Mouse (Mus musculus) brain, adult 2 months (tissue): Measurements from ENCODE around the gene Znhit2.

Experiments used
- DNase-seq: peaks from one replicate; pipeline ENCODE4 v3.0.0; 2011; ENCODE audit warnings: low read depth, low spot score

The Znhit2 gene

DNA sequence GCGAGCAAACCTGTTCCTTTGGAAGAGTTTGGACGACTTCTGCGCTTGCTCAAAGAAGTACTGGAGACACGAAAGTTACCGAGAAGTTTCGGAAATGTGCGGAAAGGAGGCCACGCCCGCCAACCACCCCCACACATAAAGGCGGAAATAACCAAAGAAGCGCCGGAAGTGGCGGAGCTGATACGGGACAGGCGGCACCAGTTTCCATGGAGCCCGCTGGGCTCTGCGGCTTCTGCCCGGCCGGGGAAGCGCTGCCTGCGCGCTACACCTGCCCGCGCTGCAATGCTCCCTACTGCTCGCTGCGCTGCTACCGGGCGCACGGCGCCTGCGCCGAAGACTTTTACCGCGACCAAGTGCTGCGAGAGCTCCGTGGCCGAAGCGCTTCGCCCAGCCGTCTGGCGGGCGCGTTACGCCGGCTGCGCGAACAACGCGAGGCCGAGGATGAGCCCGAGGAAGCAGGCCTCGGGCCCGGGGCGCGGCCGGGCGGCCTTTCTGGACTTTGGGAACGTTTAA, at the start of gene Znhit2:
Gene Znhit2 (plus strand): TSS at position 172 of the 513 bp plus-strand sequence.
- DNase-seq, result peak; percentile 98

DNA sequence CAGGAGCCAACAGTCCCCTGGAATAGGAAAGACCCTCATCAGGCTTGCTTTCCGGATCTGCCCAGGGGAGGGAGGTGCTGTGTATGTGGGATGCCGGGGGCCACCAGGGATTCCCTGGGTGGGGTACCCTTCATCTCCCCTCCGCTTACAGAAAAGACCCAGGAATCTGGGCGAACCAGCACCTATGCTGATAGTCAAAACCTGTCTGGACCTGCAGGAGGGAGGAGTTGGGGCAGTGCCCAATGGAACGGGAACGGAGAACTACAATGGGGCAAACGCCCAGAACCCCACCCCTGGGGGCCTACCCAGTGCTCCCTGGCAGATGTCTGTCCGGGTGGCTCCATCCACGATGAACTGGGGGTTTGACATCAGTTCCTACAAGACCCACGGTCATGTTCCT, 47.3 kb upstream of the Znhit2 start:
- no peak for DNase-seq

DNA sequence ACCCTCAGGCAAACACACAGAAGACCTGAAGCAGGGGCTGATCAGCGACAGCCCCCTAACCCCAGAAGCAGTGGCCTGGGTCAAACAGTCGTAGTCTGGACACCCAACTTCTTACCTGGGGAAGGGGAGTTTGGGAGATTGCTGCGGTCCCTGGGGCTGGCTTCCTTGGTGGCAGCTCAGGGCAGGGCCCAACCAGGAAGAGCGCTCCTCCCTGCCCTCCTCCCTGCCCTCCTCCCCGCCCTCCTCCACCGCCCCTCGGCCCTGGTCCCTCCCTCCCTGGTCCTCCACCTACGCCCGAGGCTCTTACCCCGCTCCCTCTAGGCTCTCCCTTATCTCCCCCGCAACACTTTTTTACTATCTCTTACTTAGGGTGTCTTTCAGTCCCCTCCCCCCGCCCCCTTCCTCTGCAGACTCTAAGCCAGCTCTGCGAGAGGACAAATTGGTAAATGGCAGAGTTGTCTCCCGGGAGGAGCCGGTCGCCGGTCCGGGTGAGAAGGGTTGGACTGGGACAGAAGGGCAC, 45.9 kb upstream of the Znhit2 start:
- peak; percentile 83 for DNase-seq

DNA sequence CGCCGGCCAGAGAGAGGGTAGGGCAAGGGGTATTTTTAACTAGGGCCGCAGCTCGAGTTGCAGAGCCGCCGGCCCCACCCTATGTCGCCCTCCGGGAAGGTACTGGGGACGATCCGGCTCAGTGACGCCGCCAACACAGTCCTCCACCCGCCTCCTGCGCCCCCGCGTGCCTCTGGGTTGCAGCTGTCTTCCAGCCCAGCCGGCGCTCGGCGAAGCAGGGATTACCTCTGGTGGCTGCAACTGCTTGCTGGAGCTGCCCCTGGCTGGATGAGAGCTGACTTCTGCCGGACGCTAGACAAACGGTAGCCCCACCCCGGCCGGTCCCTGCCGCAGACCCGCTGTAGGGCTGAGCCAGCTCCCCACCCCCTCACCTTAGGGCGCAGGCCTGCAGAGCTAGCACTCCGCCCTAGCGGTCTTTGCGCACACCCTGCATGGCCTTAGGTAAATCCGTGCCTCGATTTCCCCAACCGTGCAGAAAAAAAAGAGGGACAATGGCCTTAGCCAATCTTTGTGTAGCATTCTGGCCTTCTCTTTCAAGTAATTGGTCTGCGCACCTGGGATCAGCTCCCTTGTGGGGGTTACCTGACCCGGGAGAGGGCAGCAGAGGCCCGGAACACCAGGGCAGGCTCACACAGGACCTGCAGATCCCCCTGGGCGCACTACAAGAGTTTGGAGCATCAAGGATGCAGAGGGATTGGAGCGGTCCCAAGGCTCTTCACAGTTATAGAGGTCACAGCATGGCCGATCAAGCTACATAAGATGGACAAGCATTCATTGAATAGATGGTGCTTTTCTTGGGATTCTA, 45.3 kb upstream of the Znhit2 start, which contains the start of gene Capn1:
Gene Capn1 (minus strand): TSS at position 387 of the 805 bp plus-strand sequence.
- peak; percentile 76 for DNase-seq

DNA sequence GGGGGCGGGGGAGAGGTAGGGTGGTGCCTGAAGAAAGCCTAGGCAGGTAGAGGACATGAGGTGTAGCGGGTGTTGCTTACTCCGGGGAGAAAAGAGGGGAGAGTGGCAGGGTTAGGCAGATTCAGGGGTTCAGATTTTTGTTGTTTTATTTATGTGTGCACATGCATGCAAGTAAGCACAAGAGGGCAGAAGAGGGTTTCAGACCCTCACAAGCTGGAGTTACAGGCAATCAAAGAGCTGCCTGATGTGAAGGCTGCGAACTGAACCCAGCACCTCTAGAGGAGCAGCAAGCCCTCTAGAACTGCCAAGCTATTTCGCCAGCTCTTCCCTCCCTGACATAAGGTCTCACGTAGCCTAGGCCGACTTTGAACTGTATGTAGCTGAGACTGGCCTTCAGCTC, 44.5 kb upstream of the Znhit2 start:
- peak; percentile 59 for DNase-seq

DNA sequence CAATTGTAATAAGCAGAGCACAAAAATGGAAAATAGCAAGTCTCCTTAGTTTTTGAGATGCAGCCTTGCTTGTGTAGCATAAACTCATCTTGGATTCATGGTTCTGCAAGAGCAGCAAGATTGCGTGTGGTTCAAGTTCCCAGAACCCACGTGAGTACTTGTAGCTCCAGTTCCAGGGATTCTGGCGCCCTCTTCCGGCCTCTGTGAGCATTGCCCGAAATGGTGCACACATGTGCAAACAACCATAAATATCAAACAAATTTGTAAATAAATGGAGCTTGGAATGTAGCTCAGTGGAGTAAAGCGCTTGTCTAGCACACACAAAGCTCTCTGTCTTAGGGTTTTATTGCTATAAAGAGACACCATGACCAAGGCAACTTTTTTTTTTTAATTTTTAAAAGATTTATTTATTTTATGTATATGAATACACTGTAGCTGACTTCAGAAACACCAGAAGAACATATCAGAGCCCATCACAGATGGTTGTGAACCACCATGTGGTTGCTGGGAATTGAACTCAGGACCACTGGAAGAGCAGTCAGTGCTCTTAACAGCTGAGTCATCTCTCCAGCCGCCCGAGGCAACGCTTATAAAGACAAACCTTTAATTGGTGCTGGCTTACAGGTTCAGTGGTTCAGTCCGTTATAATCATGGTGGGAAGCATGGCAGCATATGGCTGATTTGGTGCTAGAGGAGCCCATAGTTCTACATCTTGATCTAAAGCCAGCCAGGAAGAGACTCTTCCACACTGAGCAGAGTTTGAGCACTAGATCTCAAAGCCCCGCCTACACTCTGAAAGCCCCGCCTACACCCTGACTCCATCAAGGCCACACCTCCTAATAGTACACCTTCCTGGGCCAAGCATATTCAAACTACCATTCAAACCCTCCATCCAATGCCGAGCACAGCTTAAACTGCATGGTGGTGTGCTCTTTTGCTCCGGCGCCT, 42.6 kb upstream of the Znhit2 start:
- peak; percentile 95 for DNase-seq

DNA sequence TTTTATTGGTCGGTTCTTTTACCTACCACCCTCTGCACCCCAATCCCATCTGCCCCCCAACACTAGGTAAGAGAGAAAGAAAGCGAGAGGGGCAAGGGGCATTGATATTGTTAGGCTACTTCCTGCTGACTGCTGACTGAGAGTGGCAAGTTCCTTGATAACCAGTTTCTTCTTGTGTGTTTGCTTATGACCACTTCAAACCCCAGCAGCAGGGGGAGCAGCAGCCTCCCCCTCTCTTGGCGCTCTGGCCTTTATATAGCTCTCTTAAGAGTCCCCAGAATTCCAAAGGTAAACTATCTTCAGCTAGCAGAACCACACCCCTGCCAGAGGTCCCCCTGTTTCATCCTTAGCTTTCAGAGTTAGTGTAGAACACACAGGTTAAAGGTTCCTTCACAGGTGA, 40.7 kb upstream of the Znhit2 start:
- DNase-seq, result no peak

DNA sequence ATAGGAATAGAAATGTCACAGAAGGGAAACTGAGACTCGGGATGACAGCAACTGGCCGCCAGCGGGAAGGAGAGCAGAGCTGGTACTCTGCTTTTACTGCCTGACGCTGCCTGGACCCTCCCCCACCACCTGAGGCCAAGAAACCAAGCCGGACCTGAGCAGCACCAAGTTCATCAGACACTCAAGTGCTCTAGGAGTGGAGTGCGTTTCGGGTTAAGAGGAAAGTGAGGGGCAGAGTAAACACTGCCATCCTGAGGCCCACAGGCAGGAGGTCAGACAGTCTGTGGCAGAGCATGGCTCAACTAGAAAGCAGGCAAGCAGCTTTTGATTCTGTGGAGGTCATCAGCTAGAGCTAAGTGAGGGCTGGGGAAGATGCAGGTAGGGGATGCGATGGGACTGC, 37.9 kb upstream of the Znhit2 start:
- DNase-seq, result no peak

DNA sequence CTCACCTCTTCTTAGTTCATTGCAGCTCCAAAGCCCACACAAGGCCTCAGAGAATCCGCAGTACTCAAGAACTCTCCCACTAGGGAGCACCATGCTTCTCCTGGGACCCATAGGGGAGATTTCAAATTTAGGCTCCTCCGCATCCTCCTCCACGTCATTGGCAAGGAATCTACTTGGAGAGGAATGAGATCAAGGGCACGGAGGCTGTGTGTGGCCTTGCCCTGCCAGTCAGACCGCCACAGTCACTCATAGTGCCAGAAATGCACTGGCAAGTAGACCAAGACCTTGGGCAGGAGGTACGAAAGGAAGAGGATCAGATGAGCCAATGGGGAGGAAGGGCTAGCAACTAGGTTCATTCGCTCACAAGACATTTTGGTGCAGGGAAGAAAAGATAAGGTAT, 37.1 kb upstream of the Znhit2 start:
- DNase-seq, result no peak

DNA sequence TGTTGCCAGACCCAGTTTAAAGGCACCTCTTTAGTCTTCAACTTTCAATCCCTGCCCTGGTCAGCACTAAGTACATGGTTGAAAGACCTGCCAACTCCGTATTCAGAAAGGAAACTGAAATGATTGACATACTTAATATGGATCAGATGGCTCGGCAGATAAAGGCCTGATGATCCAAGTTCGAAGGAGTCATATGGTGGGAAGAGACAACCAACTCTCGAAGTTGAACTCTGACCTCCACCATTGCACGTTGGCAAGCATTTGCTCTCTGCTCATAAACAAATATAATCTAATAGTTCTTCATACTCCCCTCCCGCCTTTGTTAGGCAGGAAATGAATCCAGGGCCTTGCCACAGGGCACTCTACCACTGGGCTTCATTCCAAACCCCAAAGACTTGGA, 32.0 kb upstream of the Znhit2 start:
- no peak for DNase-seq

DNA sequence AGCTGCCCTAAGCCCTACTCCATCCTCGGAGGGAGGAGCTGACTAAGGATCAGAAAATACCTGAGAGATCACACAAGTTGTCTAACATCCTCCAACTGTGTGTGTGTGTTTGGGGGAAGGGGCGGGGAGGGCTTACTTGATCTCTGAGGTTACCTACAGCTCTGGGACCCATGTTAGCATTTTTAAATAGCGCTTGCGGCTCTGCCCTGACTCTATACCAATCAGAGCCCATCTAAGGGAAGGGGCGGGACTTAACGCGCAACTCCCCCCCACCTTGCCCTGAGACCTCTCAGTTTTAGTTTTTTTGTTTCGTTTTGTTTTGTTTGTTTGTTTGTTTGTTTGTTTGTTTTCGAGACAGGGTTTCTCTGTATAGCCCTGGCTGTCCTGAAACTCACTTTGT, 31.6 kb upstream of the Znhit2 start:
- no peak for DNase-seq

DNA sequence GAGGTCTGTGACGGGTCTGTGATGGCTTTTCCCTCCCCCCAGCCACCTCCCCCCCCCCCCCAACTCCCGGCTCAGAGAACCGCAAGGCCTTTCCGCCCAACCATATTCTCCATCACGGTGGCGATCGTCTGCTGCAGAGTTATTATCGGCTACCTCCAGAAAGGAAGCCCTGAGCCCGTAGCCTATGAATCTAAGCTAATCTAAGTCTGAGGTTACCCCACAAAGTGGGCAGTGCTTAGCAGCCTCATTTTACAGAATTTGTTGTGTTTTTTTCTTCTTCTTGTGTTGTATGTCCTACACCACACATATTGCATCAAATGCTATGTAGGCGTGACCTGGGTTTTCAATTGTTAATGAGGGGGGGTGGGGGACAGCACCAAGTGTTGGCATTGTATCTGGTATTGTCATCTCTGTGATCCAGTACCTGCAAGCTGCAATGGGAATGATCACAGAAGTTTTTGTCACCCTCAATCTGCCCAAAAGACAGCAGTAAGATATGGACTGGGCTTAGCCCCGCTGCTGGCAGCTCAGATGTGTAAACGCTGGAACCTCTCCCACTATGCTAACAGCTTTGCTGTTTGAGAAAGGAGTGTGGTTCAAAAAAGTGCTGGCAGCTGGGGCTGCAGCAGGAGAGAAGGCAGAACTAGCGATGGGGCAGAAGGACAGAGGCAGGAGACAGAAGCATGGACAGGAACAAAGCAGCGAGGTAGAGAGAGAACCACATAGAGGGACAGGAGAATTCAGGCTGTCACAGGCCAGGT, 30.3 kb upstream of the Znhit2 start:
- no peak for DNase-seq

DNA sequence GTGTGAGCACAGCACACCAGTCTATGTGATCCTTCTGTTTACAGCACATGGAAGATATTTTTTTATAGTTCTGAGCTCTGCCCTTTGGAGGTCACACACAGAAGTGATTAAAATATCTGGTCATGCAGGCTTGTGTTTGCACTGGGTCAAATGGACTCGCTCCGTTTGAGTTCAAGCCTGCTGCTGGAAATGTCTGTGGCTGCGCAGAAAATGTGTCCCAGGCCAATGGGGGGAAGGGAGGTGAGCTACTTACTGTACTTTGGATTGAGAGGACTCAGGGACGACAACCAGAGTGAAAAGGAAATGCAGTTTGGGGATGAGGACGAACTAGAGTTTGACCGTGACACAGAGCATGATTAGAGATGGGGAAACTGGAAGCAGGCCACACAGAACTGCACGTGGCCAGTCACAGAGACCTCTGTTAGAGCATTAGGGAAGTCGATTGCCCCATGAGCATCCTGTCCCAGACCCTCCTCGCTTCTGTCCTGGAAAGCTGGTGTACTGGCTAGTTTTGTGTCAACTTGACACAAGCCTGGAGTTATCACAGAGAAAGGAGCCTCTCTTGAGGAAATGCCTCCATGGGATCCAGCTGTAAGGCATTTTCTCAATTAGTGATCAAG, 24.9 kb upstream of the Znhit2 start:
- DNase-seq, result no peak

DNA sequence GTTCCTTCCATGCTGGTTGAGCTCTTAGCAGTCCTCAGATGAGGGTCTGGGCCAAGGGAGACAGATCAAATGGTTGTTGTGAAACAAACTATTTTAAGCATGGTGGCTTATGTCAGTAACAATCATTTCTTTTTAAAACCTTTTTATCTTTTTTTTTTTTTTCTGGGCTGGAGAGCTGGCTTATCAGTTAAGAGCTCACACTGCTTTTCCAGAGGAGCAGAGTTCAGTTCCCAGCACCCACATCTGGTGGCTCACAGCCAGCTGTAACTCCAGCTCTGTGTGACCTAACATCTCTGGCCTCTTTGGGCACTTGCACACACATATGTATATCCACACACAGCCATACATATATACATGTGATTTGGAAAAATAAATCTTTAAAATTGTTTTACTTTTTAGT, 23.3 kb upstream of the Znhit2 start:
- DNase-seq, result no peak

DNA sequence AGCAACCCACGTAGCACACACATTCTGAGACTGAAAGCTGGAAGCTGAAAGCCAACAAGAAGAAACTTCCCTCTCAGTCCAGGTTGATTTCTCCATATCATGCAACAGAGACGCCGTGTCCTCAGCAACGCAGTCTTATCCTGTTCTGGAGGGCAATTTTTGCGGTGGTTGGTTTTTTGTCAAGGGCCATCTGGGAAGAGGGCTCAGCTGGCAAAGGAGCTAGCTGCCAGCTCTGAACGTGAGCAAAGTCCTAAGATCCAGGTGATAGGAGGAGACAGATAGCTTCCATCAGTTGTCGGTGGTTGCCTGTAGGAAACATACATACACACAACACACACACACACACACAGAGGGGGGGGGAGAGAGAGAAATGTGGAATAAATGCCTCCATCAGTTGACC, 22.7 kb upstream of the Znhit2 start:
- peak; percentile 28 for DNase-seq

DNA sequence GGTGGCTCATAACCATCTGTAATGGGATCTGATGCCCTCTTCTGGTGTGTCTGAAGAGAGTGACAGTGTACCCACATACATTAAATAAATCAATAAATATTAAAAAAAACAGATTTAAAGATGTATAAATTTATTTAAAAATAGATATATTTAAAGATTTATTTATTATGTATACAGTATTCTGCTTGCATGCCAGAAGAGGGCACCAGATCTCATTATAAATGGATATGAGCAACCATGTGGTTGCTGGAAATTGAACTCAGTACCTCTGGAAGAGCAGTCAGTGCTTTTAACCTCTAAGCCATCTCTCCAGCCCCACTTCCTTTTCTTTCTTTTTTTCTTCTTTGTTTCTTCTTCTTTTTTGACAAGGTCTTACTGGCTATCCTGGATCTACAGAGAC, 21.0 kb upstream of the Znhit2 start:
- DNase-seq, result no peak

DNA sequence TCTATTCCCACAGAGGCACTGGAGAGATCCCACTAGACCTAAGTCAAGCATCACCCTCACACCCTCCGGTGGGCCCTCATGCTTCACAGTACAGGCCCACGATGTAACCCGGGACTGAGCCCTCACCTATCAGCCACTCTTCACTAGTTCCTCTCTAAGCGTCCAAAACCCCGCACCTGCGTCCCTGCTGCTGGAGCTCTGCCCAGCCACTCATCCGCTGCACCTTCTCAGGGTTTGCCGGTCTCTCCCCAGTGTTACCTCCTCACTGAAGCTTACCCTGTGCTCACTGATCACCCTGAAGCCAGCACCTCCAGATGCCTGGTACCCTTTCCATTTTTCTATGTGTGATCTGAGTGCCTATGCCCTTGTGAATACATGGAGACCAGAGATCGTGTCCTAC, 18.7 kb upstream of the Znhit2 start:
- DNase-seq, result no peak

DNA sequence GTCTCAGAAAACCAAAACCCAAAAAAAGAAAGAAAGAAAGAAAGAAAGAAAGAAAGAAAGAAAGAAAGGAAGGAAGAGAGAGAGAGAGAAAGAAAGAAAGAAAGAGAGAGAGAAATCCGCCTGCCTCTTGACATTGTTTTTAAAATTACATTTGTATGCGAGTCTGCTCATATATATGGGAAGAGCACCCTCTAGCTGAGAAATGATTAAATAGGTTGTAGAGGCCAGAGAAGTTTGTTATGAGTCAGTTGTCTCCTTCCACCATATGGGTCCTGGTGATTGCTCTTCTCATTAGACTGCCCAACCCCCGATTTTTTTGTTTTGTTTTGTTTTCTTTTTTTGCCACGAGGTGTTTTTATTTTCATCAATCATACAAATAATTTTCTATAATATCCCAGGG, 16.9 kb upstream of the Znhit2 start:
- DNase-seq, result peak; percentile 61

DNA sequence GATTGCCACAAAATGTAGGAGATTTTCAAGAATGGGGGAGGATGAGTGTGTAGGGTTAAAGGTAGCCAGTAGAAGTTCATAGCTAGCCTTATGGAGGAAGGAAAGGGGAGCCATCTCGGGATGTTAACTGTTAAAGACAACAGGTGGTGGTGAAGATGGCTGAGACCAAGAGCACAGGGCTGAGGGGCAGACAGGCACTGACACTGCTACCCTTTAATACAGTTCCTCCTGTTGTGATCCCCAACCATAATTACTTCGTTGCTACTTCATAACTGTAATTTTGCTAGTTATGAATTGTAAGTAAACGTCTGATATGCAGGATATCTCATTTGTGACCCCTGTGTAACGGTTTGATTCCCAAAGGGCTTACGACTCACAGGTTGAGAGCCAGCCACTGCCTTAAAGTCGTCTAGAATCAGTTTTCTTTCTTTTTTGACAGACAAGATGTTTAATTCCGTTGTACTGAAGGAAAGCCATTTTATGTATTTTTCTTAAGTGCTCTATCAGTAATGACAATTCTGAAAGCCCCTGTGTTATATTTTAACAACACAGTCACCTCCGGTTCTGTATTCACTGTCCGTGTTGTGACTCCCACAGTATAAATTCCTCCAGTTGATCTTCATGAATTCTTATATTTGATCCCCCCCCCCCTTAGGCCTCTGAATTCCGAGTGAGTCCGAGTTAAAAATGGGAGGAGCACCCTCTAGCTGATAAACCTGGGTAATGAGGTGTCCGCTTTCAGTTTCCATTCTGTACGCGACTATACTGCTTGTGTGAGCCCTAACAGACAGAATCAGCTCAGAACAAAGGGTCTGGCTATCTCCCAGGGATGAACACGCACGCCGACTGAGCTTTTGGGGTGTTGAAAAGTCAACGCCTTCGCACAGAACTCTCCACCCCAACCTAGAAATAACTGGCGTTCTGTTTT, 15.4 kb upstream of the Znhit2 start:
- peak; percentile 75 for DNase-seq
